Comparison of ENCODE assay signal across 8 mouse cellular contexts in genomic region chr14:75870631-75871030, GRCm38 (mm10). TPM values are rescaled to one million over a fixed set of nuclear protein-coding genes. Genes with fewer than 3 reads are reported as not detected.
A peak's percentile ranks its signal among the peaks of the same experiment; 100 is the strongest.
DNase-seq lines count a peak whose midpoint lies in the region; ATAC-seq and TF ChIP-seq lines count a peak whose summit lies in the region.

No protein-coding gene starts in this region.

- H3K36me3 ChIP-seq in forebrain, embryonic 16.5 days (ENCODE audit: control insufficient read depth, insufficient read depth), result no peaks in the 10 kb centered on the region
- H3K36me3 ChIP-seq in kidney, embryonic 15.5 days, result no peaks in the 10 kb centered on the region
- H3K36me3 ChIP-seq in stomach, embryonic 16.5 days (ENCODE audit: control insufficient read depth, insufficient read depth, low read length), result no peaks in the 10 kb centered on the region

- H3K4me1 ChIP-seq in bone marrow macrophage, adult 2 months (ENCODE audit: control insufficient read depth, insufficient read depth, low read length), result peaks cover 6% of the 10 kb centered on the region; the same call in 1 of the 2 replicates
- no peaks in the 10 kb centered on the region for H3K4me1 ChIP-seq in forebrain, embryonic 16.5 days (replicated peaks; ENCODE audit: control insufficient read depth, insufficient read depth, low read length)
- H3K4me1 ChIP-seq in kidney, embryonic 15.5 days, result peaks cover 2% of the 10 kb centered on the region; the same call in 1 of the 2 replicates
- H3K4me1 ChIP-seq in stomach, embryonic 16.5 days (ENCODE audit: control insufficient read depth, insufficient read depth, low read length), result 0 out of 2 replicates have a peak, but pooled peaks cover 4% of the 10 kb centered on the region

- H3K4me3 ChIP-seq in bone marrow macrophage, adult 2 months (ENCODE audit: insufficient read depth, low read length), result no peak overlapping the region
- no peak overlapping the region; the same call in 1 of the 2 replicates for H3K4me3 ChIP-seq in forebrain, embryonic 16.5 days (replicated peaks; ENCODE audit: low read length)
- peak overlapping the region; percentile 24 for H3K4me3 ChIP-seq in kidney, embryonic 15.5 days (replicated peaks)
- H3K4me3 ChIP-seq in stomach, embryonic 16.5 days (replicated peaks; ENCODE audit: low read length), result no peak overlapping the region; the same call in 1 of the 2 replicates

- no peak for TF ChIP-seq POLR2A in bone marrow macrophage, adult 2 months (IDR thresholded peaks at IDR 0.05; ENCODE audit: borderline replicate concordance, low read depth, low read length)

- H3K9me3 ChIP-seq in forebrain, embryonic 16.5 days (ENCODE audit: control insufficient read depth, low read length), result no peaks in the 10 kb centered on the region
- H3K9me3 ChIP-seq in kidney, embryonic 15.5 days (replicated peaks), result no peaks in the 10 kb centered on the region
- H3K9me3 ChIP-seq in stomach, embryonic 16.5 days (replicated peaks; ENCODE audit: control insufficient read depth, low read length), result no peaks in the 10 kb centered on the region

- H3K4me2 ChIP-seq in forebrain, embryonic 16.5 days (ENCODE audit: low read length), result 0 out of 2 replicates have a peak overlapping the region, but pooled peaks have one; percentile 20
- peak overlapping the region; percentile 47 for H3K4me2 ChIP-seq in kidney, embryonic 15.5 days
- H3K4me2 ChIP-seq in stomach, embryonic 16.5 days (ENCODE audit: low read depth, low read length), result peak overlapping the region; percentile 36; the same call in 1 of the 2 replicates

- TF ChIP-seq CTCF in bone marrow macrophage, adult 2 months (IDR thresholded peaks at IDR 0.05; ENCODE audit: low read depth, low read length), result 0 out of 2 replicates have a peak, but pooled peaks have one; percentile 16

- H3K27ac ChIP-seq in bone marrow macrophage, adult 2 months (ENCODE audit: insufficient read depth, low read depth, low read length), result no peak overlapping the region
- no peak overlapping the region for H3K27ac ChIP-seq in forebrain, embryonic 16.5 days (ENCODE audit: low read length)
- H3K27ac ChIP-seq in kidney, embryonic 15.5 days, result no peak overlapping the region
- no peak overlapping the region for H3K27ac ChIP-seq in stomach, embryonic 16.5 days (ENCODE audit: low read length)

- ATAC-seq in forebrain, embryonic 16.5 days, result peak; percentile 69; the same call in 1 of the 2 replicates
- peak; percentile 61; the same call in 1 of the 2 replicates for ATAC-seq in kidney, embryonic 15.5 days (replicated peaks; ENCODE audit: low FRiP score)
- peak; percentile 51; the same call in 1 of the 2 replicates for ATAC-seq in stomach, embryonic 16.5 days (ENCODE audit: insufficient read depth, low FRiP score)

- no peaks in the 10 kb centered on the region for H3K27me3 ChIP-seq in forebrain, embryonic 16.5 days (replicated peaks; ENCODE audit: control insufficient read depth, insufficient read depth, low read length)
- no peaks in the 10 kb centered on the region for H3K27me3 ChIP-seq in kidney, embryonic 15.5 days
- H3K27me3 ChIP-seq in stomach, embryonic 16.5 days (ENCODE audit: control insufficient read depth, insufficient read depth, low read length), result no peaks in the 10 kb centered on the region

- DNase-seq in layer of hippocampus, postnatal 10 days (ENCODE audit: low spot score in 2 of 2), result peak; percentile 56 to 69
- DNase-seq in layer of hippocampus, adult 8-10 months (ENCODE audit: low spot score in 2 of 2), result no peak
- DNase-seq in lung, postnatal 25 days (ENCODE audit: low spot score), result peak; percentile 58
- DNase-seq in gastrocnemius, postnatal 4 days (ENCODE audit: low spot score in 2 of 2), result no peak

- 16% methylated on average over 9 of the region's 10 CpGs for WGBS in forebrain, embryonic 16.5 days
- 23% methylated on average over 9 of the region's 10 CpGs for WGBS in kidney, embryonic 15.5 days
- 27% methylated on average over 6 of the region's 10 CpGs for WGBS in stomach, embryonic 16.5 days

- H3K9ac ChIP-seq in forebrain, embryonic 16.5 days (replicated peaks; ENCODE audit: low read depth, low read length), result no peak overlapping the region
- H3K9ac ChIP-seq in kidney, embryonic 15.5 days, result no peak overlapping the region
- H3K9ac ChIP-seq in stomach, embryonic 16.5 days (ENCODE audit: low read length), result peak overlapping the region; percentile 54; the same call in 1 of the 2 replicates

RNA-seq across cellular contexts. Expression of gene Tpt1, which starts 25.7 kb away (rescaled TPM):
- 1,000 to 10,000 TPM; 1,133 to 1,398 TPM for total RNA-seq in layer of hippocampus, postnatal 10 days (2021)
- 1,000 to 10,000 TPM in 2 of 4 experiments, 100 to 1,000 TPM in 2; 898 to 1,122 (median 1,004) TPM for total RNA-seq in layer of hippocampus, adult 8-10 months (2022)
- 3,849 and 4,223 TPM in 2 replicates for polyA plus RNA-seq in bone marrow macrophage, adult 2 months (2012; ENCODE audit: insufficient read depth, insufficient read length, missing spikeins)
- polyA plus RNA-seq in forebrain, embryonic 16.5 days (2015; fragmentation: Nextera tagmentation; extraction: Ambion mirVana), result 740 and 764 TPM in 2 replicates
- 1,011 and 1,156 TPM in 2 replicates for polyA plus RNA-seq in kidney, embryonic 15.5 days (2015; fragmentation: Nextera tagmentation; extraction: Ambion mirVana)
- 794 and 1,006 TPM in 2 replicates for polyA plus RNA-seq in stomach, embryonic 16.5 days (2015; fragmentation: Nextera tagmentation; extraction: Ambion mirVana)
- total RNA-seq in gastrocnemius, postnatal 4 days (2021), result 1,000 to 10,000 TPM; 3,882 to 3,909 TPM

Comparison
In these comparisons a context has a peak if more than half of its experiments do, and no peak if none do; other contexts are left out.
1. DNase-seq: peak in layer of hippocampus, postnatal 10 days (2 of 2) and lung, postnatal 25 days (single experiment); none in layer of hippocampus, adult 8-10 months (0 of 2) and gastrocnemius, postnatal 4 days (0 of 2).
2. Peak in every context shown above with its lines, with median percentiles within 50 percentile points of each other: ATAC-seq and H3K4me2 ChIP-seq.